Mouse (Mus musculus) small intestine, adult 2 months (tissue): ENCODE measurements at regions not wholly inside any gene's neighbourhood (a gene's known extent, or its start where the extent isn't known, plus 50 kb on each side); places are given as distances from the start of the nearest gene placed in this dataset.

ENCODE experiments used
- H3K27ac ChIP-seq: fragments of 200-500 bp; 2 replicates; pipeline ENCODE4 v1.5.1; 2012; ENCODE audit warnings: low read depth, low read length, control low read depth, inconsistent platforms; ENCODE audit not compliant: insufficient read depth
- H3K27me3 ChIP-seq: fragments of 200-500 bp; 2 replicates; pipeline ENCODE4 v1.6.1; 2012; ENCODE audit warnings: mild to moderate bottlenecking, moderate library complexity, low read length, inconsistent platforms; ENCODE audit not compliant: control insufficient read depth, insufficient read depth
- H3K36me3 ChIP-seq: fragments of 200-500 bp; 2 replicates; pipeline ENCODE4 v1.6.1; 2012; ENCODE audit warnings: mild to moderate bottlenecking, low read length, control low read depth, inconsistent platforms; ENCODE audit not compliant: control insufficient read depth, insufficient read depth
- H3K4me1 ChIP-seq: fragments of 200-500 bp; 2 replicates; pipeline ENCODE4 v1.6.1; 2012; ENCODE audit warnings: low read length, inconsistent platforms, mixed read lengths; ENCODE audit not compliant: control insufficient read depth, insufficient read depth, insufficient read length
- H3K4me3 ChIP-seq: fragments of 200-500 bp; 2 replicates; pipeline ENCODE4 v1.5.1; 2012; ENCODE audit warnings: low read depth, mild to moderate bottlenecking, control low read depth, inconsistent platforms, low read length, moderate library complexity
- CTCF ChIP-seq: fragments of 200-500 bp; IDR thresholded peaks from 2 replicates; pipeline ENCODE4 v1.5.1; 2012; ENCODE audit warnings: low read depth, mild to moderate bottlenecking, control low read depth, inconsistent platforms, low read length, moderate library complexity, mixed read lengths; ENCODE audit not compliant: insufficient replicate concordance, insufficient read length; ENCODE audit errors: extremely low read depth
- POLR2A ChIP-seq: fragments of 200-500 bp; IDR thresholded peaks from 2 replicates; pipeline ENCODE4 v1.6.1; 2012; ENCODE audit warnings: low read depth, mild to moderate bottlenecking, control low read depth, inconsistent platforms, low read length, moderate library complexity
- WGBS: fragments of 180-500 bp; shearing (Covaris S2); methylation state at CpG from one replicate; pipeline ENCODE4 v1.1.7; 2018; 5-methylcytosine and 5-hydroxymethylcytosine counted together

DNA sequence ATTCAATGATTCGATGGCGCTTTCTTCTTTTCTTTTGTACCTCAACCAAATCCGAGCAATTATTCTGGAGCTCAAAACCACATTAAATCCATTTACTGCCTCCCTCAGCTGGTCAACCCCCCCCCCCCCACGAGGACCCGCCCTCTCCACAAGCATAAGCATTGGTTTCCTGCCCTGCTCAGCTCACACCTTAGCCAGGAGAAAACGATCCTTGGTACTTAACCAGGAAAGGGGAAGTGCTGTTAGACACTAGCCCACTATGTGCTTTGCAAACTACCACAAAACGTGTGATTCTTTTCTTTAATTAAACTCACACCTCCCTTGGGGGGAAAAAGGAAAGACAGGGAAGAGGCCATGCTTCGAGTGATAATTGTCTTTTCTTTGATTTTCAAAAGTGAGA, 169.8 kb downstream of the Arrdc4 start:
- no peaks in the 10 kb centered on the region for H3K36me3 ChIP-seq
- WGBS: 36% methylated on average over 8 of the region's 8 CpGs
- no peaks in the 10 kb centered on the region for H3K4me1 ChIP-seq
- no peak for TF ChIP-seq POLR2A
- no peak for TF ChIP-seq CTCF
- H3K27me3 ChIP-seq: no peaks in the 10 kb centered on the region; the same call in 1 of the 2 replicates
- H3K27ac ChIP-seq: no peak overlapping the region
- no peak overlapping the region for H3K4me3 ChIP-seq

GRCm38 (mm10) chr7:68571315-68571714, 177.7 kb downstream of the Arrdc4 start:
- Histone ChIP-seq H3K36me3 (no peaks in the 10 kb centered on the region), H3K4me1 (peaks cover 3% of the 10 kb centered on the region; the same call in 1 of the 2 replicates), H3K27ac (no peak overlapping the region), H3K4me3 (no peak overlapping the region), H3K27me3 (no peaks in the 10 kb centered on the region)
- TF ChIP-seq POLR2A (no peak), CTCF (no peak)
- 41% methylated on average over 4 of the region's 4 CpGs for WGBS

DNA sequence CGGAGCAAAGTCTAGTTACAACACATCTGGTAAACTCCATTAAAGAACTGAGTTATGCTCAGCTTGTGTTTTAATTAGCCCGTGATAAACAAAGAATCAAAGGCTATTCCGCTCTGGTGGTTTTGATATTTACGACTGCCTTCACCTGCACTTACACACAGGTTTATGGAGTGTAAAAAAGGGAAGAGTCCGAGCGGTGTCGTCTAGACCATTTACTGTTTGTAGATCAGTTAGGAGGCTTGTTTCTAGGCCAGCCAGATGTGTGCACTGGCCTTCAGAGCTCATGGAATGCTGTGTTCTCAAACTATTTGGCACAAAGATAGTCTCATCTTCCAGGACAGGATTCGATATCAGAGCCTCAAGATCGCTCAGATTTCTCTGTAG, 180.9 kb downstream of the Arrdc4 start:
- H3K4me1 ChIP-seq: peaks cover 3% of the 10 kb centered on the region; the same call in 1 of the 2 replicates
- H3K36me3 ChIP-seq: no peaks in the 10 kb centered on the region
- no peak overlapping the region for H3K4me3 ChIP-seq
- no peaks in the 10 kb centered on the region for H3K27me3 ChIP-seq
- WGBS: 34% methylated on average over 9 of the region's 9 CpGs
- H3K27ac ChIP-seq: no peak overlapping the region
- TF ChIP-seq POLR2A (no peak), CTCF (no peak)

- H3K4me1 ChIP-seq: peaks cover 3% of the 10 kb centered on the region; the same call in 1 of the 2 replicates
- no peak overlapping the region for H3K27ac ChIP-seq
- WGBS: 47% methylated on average over 3 of the region's 3 CpGs
- TF ChIP-seq POLR2A: no peak
- no peak for TF ChIP-seq CTCF
- H3K4me3 ChIP-seq: no peak overlapping the region
- H3K27me3 ChIP-seq: no peaks in the 10 kb centered on the region
- H3K36me3 ChIP-seq: no peaks in the 10 kb centered on the region
These were observed 181.5 kb downstream of the Arrdc4 start for GRCm38 (mm10) chr7:68567452-68568126.

DNA sequence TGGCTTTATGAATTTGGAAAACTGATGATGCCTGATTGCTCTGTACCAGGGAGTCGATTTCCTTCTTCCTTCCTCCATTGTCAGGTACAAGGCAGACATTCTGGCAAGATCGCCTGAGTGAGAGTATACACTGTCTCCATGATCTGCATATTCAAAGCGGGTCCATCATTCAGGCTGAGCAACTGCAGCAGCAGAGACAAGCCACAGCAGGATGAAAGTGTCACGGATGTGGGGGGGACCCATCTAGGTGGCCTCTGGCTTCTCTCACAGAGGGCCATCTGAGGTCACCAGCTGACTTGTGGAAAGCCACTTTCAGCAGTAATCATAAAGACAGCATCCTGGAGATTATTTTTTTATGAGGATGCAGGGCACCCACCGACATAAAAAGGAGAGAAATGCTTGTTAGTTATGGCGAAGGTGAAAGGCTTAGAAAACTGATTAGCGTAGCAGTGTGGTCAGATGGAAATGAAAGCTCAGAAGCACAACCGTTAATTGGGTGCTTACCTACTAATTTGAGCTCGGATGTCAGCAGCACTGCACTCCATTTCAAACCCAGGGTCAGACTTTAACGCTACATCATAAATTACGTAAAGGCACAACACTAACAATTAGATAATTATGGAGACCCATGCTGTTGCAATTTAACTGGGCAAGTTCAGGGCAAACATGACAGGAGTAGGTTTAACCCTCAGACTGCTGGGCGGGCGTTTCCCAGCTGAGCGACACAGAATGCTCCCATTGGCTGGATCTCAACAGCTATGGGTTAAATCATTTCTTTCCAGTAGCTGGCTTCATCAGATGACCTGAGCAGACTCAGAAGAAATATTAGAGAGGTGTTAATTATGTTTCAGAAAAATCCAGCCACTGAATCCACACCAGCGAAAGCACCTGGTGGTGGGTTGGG, 189.3 kb downstream of the Arrdc4 start:
- Histone ChIP-seq H3K4me3 (no peak overlapping the region), H3K27ac (no peak overlapping the region), H3K27me3 (no peaks in the 10 kb centered on the region), H3K4me1 (no peaks in the 10 kb centered on the region), H3K36me3 (no peaks in the 10 kb centered on the region)
- no peak for TF ChIP-seq CTCF
- TF ChIP-seq POLR2A: no peak
- WGBS: 60% methylated on average over 15 of the region's 15 CpGs

GRCm38 (mm10) chr7:68550330-68550729, 198.7 kb downstream of the Arrdc4 start:
- no peak overlapping the region for H3K27ac ChIP-seq
- H3K36me3 ChIP-seq: no peaks in the 10 kb centered on the region
- WGBS: 49% methylated on average over 3 of the region's 3 CpGs

GRCm38 (mm10) chr7:68548176-68548575, 200.9 kb downstream of the Arrdc4 start:
- no peaks in the 10 kb centered on the region for H3K36me3 ChIP-seq
- no peak for TF ChIP-seq POLR2A
- 0 out of 2 replicates have a peak, but pooled peaks have one; percentile 8 for TF ChIP-seq CTCF
- no peaks in the 10 kb centered on the region for H3K4me1 ChIP-seq
- H3K4me3 ChIP-seq: no peak overlapping the region
- no peaks in the 10 kb centered on the region for H3K27me3 ChIP-seq
- no peak overlapping the region for H3K27ac ChIP-seq

More at GRCm38 (mm10) chr7:68550330-68550729, 198.7 kb downstream of the Arrdc4 start:
- Histone ChIP-seq H3K4me1 (no peaks in the 10 kb centered on the region), H3K4me3 (no peak overlapping the region), H3K27me3 (no peaks in the 10 kb centered on the region)
- TF ChIP-seq POLR2A (no peak), CTCF (no peak)
